Mouse (Mus musculus) liver, postnatal 0 days (tissue): ENCODE data around the gene Traf3ip2. TPM values are rescaled to one million over a fixed set of nuclear protein-coding genes. Genes with fewer than 3 reads are reported as not detected.

ENCODE experiments used
- ATAC-seq: fragments of 200-750 bp; cut with Nextera tagmentation; 2 replicates; pipeline ENCODE4 v1.8.0; 2017; ENCODE audit warnings: mild to moderate bottlenecking, moderate library complexity
- DNase-seq: peaks from one replicate; pipeline ENCODE4 v3.0.0-alpha.2; 2016
- H3K27ac ChIP-seq: fragments of 300-500 bp; sonication (generic); 2 replicates; pipeline ENCODE4 v1.5.1; 2014; ENCODE audit warnings: antibody characterized with exemption, moderate library complexity, mild to moderate bottlenecking, low read depth
- H3K27me3 ChIP-seq: fragments of 300-500 bp; sonication (generic); 2 replicates; pipeline ENCODE4 v1.6.1; 2014; ENCODE audit warnings: low read length, control low read depth, mixed read lengths; ENCODE audit not compliant: insufficient read depth
- H3K36me3 ChIP-seq: fragments of 300-500 bp; sonication (generic); replicated peaks from 2 replicates; pipeline ENCODE4 v1.6.1; 2014; ENCODE audit warnings: mild to moderate bottlenecking, control low read depth, low read length, moderate library complexity, mixed read lengths; ENCODE audit not compliant: insufficient read depth
- H3K4me1 ChIP-seq: fragments of 300-500 bp; sonication (generic); 2 replicates; pipeline ENCODE4 v1.6.1; 2014; ENCODE audit warnings: antibody characterized with exemption, mild to moderate bottlenecking, control low read depth; ENCODE audit not compliant: insufficient read depth
- H3K4me2 ChIP-seq: fragments of 300-500 bp; sonication (generic); 2 replicates; pipeline ENCODE4 v1.6.1; 2014; ENCODE audit warnings: low read depth, mild to moderate bottlenecking, low read length, moderate library complexity, mixed read lengths
- H3K4me3 ChIP-seq: fragments of 300-500 bp; sonication (generic); 2 replicates; pipeline ENCODE4 v1.5.1; 2014; ENCODE audit warnings: low read depth, low read length
- H3K9ac ChIP-seq: fragments of 300-500 bp; sonication (generic); replicated peaks from 2 replicates; pipeline ENCODE4 v1.6.1; 2014; ENCODE audit warnings: mild to moderate bottlenecking, moderate library complexity
- H3K9me3 ChIP-seq: fragments of 300-500 bp; sonication (generic); 2 replicates; pipeline ENCODE4 v1.6.1; 2016; ENCODE audit warnings: mild to moderate bottlenecking, control low read depth, low read length, mixed read lengths
- CTCF ChIP-seq: sonication (generic); IDR thresholded peaks from 2 replicates; pipeline ENCODE4 v1.5.1; 2016; ENCODE audit warnings: antibody characterized with exemption, low read depth
- EP300 ChIP-seq: IDR thresholded peaks from 2 replicates; pipeline ENCODE4 v1.6.1; 2016; ENCODE audit warnings: antibody characterized with exemption, low read depth, mild to moderate bottlenecking
- WGBS: fragments of 180-500 bp; shearing (Covaris S2); extraction: QIAGEN DNeasy Blood & Tissue Kit; methylation state at CpG from one replicate; pipeline ENCODE4 v1.1.7; 2014; ENCODE audit not compliant: insufficient replicate concordance; 5-methylcytosine and 5-hydroxymethylcytosine counted together
- polyA plus RNA-seq: library from polyadenylated mRNA; unstranded; fragments of >200 nt; fragmentation: Nextera tagmentation; extraction: Ambion mirVana; gene quantifications from 2 replicates; pipeline ENCODE4 v1.2.1, GENCODE M21; 2015

Traf3ip2 gene
- polyA plus RNA-seq, 1 experiment from 2014 or later: 2.3 TPM

DNA sequence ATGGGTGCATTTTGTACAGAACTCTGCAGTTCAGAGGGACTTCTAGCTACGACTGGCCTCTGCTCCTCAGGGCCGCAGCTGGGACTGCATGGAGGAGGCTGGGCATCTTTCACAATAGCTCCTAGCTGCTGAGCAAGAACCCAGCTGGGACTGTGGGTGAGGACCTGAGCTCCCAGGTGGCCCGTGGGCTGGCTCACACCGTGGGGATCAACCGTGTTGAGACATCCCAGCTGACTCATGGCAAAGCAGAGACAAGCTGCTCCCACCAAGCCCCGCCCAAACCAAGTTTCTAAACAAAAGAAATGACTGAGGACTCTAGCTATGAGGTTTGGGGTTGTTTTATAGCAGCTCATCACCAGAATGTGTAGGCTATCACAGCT is 40.1 kb upstream of the Traf3ip2 start:
- H3K4me1 ChIP-seq: no peaks in the 10 kb centered on the region
- no peak for ATAC-seq
- no peak overlapping the region for H3K4me3 ChIP-seq
- no peaks in the 10 kb centered on the region for H3K9me3 ChIP-seq
- TF ChIP-seq CTCF (no peak), EP300 (no peak)
- no peak overlapping the region for H3K9ac ChIP-seq
- H3K27me3 ChIP-seq: no peaks in the 10 kb centered on the region
- H3K36me3 ChIP-seq: no peaks in the 10 kb centered on the region
- no peak overlapping the region for H3K27ac ChIP-seq
- H3K4me2 ChIP-seq: no peak overlapping the region
- 35% methylated on average over 6 of the region's 6 CpGs for WGBS
- DNase-seq: no peak

DNA sequence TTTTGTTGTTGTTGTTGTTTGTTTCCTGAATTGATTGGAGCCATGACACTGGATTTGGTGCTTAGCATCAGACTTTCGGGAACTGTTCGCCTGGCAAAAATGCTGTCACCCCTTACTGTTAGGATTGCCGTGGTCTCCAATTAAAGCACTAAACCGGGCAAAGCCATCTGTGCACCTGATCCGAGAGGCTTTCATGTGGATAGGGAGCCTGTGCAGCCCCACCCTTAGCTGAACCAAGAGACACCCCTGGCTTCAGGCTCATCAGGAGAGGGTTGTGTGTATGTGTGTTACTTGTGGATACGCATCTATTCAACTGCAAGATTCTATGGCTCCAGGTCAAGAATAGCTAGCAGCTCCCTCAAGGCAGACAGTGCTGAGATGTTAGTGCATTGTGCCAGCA is 36.3 kb upstream of the Traf3ip2 start:
- no peak overlapping the region for H3K4me2 ChIP-seq
- no peaks in the 10 kb centered on the region for H3K36me3 ChIP-seq
- 81% methylated on average over 6 of the region's 6 CpGs for WGBS
- H3K27ac ChIP-seq: no peak overlapping the region
- no peak overlapping the region for H3K9ac ChIP-seq
- no peaks in the 10 kb centered on the region for H3K9me3 ChIP-seq
- DNase-seq (no peak), ATAC-seq (no peak)
- H3K27me3 ChIP-seq: no peaks in the 10 kb centered on the region
- no peak overlapping the region for H3K4me3 ChIP-seq
- no peak for TF ChIP-seq EP300
- TF ChIP-seq CTCF: no peak
- no peaks in the 10 kb centered on the region for H3K4me1 ChIP-seq

- TF ChIP-seq EP300 (no peak), CTCF (no peak)
- no peak for ATAC-seq
- WGBS: 75% methylated on average over 8 of the region's 8 CpGs
Observed at GRCm38 (mm10) chr10:39580477-39580876, 32.3 kb upstream of the Traf3ip2 start.

GRCm38 (mm10) chr10:39582385-39582784 is 30.3 kb upstream of the Traf3ip2 start:
- no peak overlapping the region for H3K4me2 ChIP-seq
- no peaks in the 10 kb centered on the region for H3K27me3 ChIP-seq
- H3K4me3 ChIP-seq: no peak overlapping the region
- DNase-seq: no peak
- H3K4me1 ChIP-seq: no peaks in the 10 kb centered on the region
- no peaks in the 10 kb centered on the region for H3K36me3 ChIP-seq
- 68% methylated on average over 2 of the region's 2 CpGs for WGBS
- ATAC-seq: no peak
- no peak for TF ChIP-seq CTCF
- no peak for TF ChIP-seq EP300
- H3K27ac ChIP-seq: no peak overlapping the region
- H3K9ac ChIP-seq: no peak overlapping the region
- no peaks in the 10 kb centered on the region for H3K9me3 ChIP-seq

More at GRCm38 (mm10) chr10:39580477-39580876, 32.3 kb upstream of the Traf3ip2 start:
- Histone ChIP-seq H3K36me3 (no peaks in the 10 kb centered on the region), H3K9ac (no peak overlapping the region), H3K9me3 (no peaks in the 10 kb centered on the region), H3K4me1 (no peaks in the 10 kb centered on the region), H3K27me3 (no peaks in the 10 kb centered on the region), H3K4me3 (no peak overlapping the region), H3K4me2 (no peak overlapping the region), H3K27ac (no peak overlapping the region)
- DNase-seq: no peak

- Histone ChIP-seq H3K9ac (no peak overlapping the region), H3K36me3 (no peaks in the 10 kb centered on the region), H3K4me2 (no peak overlapping the region), H3K27me3 (no peaks in the 10 kb centered on the region), H3K27ac (no peak overlapping the region), H3K4me3 (no peak overlapping the region), H3K4me1 (no peaks in the 10 kb centered on the region), H3K9me3 (no peaks in the 10 kb centered on the region)
- ATAC-seq (no peak), DNase-seq (no peak)
- WGBS: 84% methylated on average over 12 of the region's 12 CpGs
- TF ChIP-seq EP300 (no peak), CTCF (no peak)
Observed at GRCm38 (mm10) chr10:39583718-39584117, 29.0 kb upstream of the Traf3ip2 start.

DNA sequence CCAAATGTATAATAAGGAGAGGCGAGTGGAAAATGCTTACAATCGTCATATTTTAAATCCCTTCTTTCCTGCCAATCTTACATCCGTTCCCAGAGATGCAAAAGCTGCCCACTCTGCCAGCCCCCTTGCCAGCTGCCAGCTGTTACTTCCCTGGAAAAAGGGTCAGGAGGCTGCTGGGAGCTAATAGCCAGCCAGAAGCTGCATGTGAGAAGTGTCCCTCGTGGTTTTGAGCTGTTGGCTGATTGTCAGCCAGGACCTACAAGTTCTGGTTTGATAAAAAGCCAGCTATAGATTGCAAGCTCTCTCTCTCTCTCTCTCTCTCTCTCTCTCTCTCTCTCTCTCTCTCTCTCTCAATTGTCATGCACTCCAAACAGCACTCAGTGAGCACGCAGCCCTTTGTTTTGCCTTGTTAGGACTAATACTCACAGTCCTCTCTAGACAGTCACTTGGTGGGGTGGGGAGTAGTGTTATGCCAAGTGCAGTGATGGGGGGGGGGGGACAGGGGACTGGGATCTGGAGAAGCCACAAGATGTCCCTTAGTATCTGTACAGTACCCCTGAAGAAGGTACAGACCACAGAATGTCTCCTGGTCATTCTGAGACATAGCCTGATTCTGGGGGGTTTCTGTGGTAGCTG is 25.3 kb upstream of the Traf3ip2 start:
- DNase-seq (no peak), ATAC-seq (no peak)
- Histone ChIP-seq H3K4me2 (no peak overlapping the region), H3K27ac (no peak overlapping the region), H3K9me3 (no peaks in the 10 kb centered on the region), H3K36me3 (no peaks in the 10 kb centered on the region), H3K27me3 (no peaks in the 10 kb centered on the region), H3K9ac (no peak overlapping the region), H3K4me1 (no peaks in the 10 kb centered on the region), H3K4me3 (no peak overlapping the region)
- TF ChIP-seq CTCF (no peak), EP300 (no peak)
- whole genome bisulfite sequencing: 61% methylated on average over 5 of the region's 5 CpGs
